Mouse (Mus musculus): Measurements from ENCODE around the gene Dgki. TPM values are rescaled to one million over a fixed set of nuclear protein-coding genes. Genes with fewer than 3 reads are reported as not detected.
A peak's percentile ranks its signal among the peaks of the same experiment; 100 is the strongest.

The Dgki gene
- total and polyA plus RNA-seq, 2 experiments from 2014 or later, result 4.5 to 20.1 TPM

DNA sequence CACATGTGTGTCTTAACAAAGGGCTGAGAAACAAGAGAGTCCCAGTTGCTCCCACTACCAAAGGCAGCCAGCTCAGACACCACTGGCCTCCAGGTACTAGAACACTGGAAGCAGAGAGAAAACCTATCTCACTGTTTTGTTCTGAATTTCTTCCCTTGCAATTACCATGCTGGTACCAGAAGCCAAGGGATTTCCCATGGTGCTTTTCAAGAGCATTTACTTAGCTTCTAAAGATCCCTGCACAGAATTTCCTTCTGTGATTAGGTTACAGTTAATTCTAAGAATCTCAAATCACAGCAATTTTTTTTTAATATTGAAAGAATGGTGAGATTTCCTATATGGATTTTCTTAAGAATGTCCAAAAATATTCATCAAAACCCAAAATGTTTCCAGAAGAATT, 458.8 kb downstream of the Dgki start:
- Histone ChIP-seq H3K27ac (no peak overlapping the region), H3K27me3 (ENCODE audit: insufficient read depth, low read length) (no peaks in the 10 kb centered on the region), H3K9me3 (ENCODE audit: low read length) (no peaks in the 10 kb centered on the region), H3K4me2 (ENCODE audit: low read depth, low read length) (no peak overlapping the region), H3K9ac (replicated peaks; ENCODE audit: low read length) (no peak overlapping the region), H3K36me3 (ENCODE audit: insufficient read depth, low read length) (no peaks in the 10 kb centered on the region), H3K4me1 (ENCODE audit: insufficient read depth, low read length) (peaks cover 4% of the 10 kb centered on the region; the same call in 1 of the 2 replicates), H3K4me3 (ENCODE audit: low read length) (no peak overlapping the region)
- no peak for ATAC-seq
- no peak for DNase-seq (ENCODE audit: low spot score)
- no peak for TF ChIP-seq CTCF (IDR thresholded peaks at IDR 0.05; ENCODE audit: low read depth)

DNA sequence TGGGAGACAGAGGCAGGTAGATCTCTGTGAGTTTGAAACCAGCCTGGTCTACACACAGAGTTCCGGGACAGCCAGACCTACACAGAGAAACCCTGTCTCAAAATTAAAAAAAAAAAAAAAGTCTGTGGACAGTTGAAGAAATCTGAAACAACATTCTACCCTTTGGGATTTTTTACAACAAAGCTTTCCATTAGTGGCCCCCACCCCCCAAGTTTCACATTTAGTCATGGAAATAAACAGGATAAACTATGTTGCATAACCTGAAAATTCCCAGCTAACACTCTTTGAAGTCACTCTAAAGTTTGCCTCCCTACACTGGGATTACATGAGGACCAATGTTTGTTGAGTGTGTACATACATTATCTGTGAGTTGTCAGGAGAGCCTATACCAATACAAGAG, 461.2 kb downstream of the Dgki start:
- H3K27ac ChIP-seq, result no peak overlapping the region
- ATAC-seq, result no peak
- H3K27me3 ChIP-seq (ENCODE audit: insufficient read depth, low read length), result no peaks in the 10 kb centered on the region
- TF ChIP-seq CTCF (IDR thresholded peaks at IDR 0.05; ENCODE audit: low read depth), result no peak
- H3K4me1 ChIP-seq (ENCODE audit: insufficient read depth, low read length), result no peaks in the 10 kb centered on the region
- DNase-seq (ENCODE audit: low spot score), result no peak
- no peak overlapping the region for H3K9ac ChIP-seq (replicated peaks; ENCODE audit: low read length)
- no peak overlapping the region for H3K4me2 ChIP-seq (ENCODE audit: low read depth, low read length)
- H3K4me3 ChIP-seq (ENCODE audit: low read length), result no peak overlapping the region
- 100% methylated on average over 1 of the region's 1 CpGs for WGBS
- H3K9me3 ChIP-seq (ENCODE audit: low read length), result no peaks in the 10 kb centered on the region
- H3K36me3 ChIP-seq (ENCODE audit: insufficient read depth, low read length), result no peaks in the 10 kb centered on the region

DNA sequence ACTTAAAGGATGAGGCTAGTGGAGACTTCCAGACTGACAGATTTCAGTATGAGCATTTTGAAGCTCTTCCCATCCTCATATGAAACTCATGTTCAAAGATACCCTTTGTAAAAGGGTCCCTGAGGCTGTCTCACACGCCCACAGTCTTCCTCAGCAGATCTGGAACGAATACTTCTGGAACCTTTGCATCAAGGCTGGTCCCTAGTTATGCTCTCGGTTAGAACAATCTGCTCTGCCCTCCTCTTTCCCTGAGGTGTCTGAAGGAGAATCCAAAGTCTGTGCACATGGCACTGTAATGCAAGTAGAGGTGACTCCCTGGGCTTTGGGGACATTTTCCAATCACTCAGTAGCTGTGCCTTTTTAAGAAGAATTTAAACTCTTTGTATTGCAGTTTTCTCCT, 464.6 kb downstream of the Dgki start:
- H3K4me2 ChIP-seq (ENCODE audit: low read depth, low read length), result no peak overlapping the region
- peak; percentile 21 for DNase-seq (ENCODE audit: low spot score)
- H3K27me3 ChIP-seq (ENCODE audit: insufficient read depth, low read length), result no peaks in the 10 kb centered on the region
- WGBS, result 63% methylated on average over 3 of the region's 3 CpGs
- no peak overlapping the region for H3K9ac ChIP-seq (replicated peaks; ENCODE audit: low read length)
- no peaks in the 10 kb centered on the region for H3K36me3 ChIP-seq (ENCODE audit: insufficient read depth, low read length)
- no peaks in the 10 kb centered on the region for H3K4me1 ChIP-seq (ENCODE audit: insufficient read depth, low read length)
- TF ChIP-seq CTCF (IDR thresholded peaks at IDR 0.05; ENCODE audit: low read depth), result no peak
- H3K9me3 ChIP-seq (ENCODE audit: low read length), result no peaks in the 10 kb centered on the region
- H3K27ac ChIP-seq, result no peak overlapping the region
- no peak overlapping the region for H3K4me3 ChIP-seq (ENCODE audit: low read length)
- no peak for ATAC-seq

DNA sequence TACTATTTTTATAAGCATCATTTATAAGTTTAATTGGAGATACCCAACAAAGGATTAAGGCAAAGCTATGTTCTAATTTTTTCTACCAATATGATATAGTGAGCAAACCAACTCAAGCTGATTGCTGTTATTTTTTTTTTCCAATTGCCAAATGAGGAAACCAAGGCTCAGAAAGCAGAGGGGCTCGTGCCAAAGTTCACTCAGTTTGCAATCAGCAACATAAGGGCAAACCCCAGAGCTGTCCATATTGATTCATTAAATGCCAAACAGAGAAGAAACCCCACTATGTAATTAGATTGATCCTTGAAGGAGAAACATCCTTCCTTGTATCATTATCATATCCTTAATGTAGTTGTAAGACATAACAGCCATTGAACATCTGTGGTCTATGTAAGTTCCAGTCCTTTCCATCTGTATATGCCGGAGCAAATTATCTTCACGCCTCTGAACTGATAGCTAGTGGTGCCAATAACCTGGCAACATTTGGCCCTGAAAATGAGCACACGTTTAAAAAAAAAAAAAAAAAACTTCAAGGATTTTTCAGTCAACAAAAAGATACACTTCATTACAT, 465.2 kb downstream of the Dgki start:
- H3K4me1 ChIP-seq (ENCODE audit: insufficient read depth, low read length), result no peaks in the 10 kb centered on the region
- 52% methylated on average over 4 of the region's 4 CpGs for WGBS
- TF ChIP-seq CTCF (IDR thresholded peaks at IDR 0.05; ENCODE audit: low read depth), result no peak
- no peak overlapping the region for H3K4me3 ChIP-seq (ENCODE audit: low read length)
- peak; percentile 62 for DNase-seq (ENCODE audit: low spot score)
- peak; percentile 74 for ATAC-seq
- no peak overlapping the region for H3K4me2 ChIP-seq (ENCODE audit: low read depth, low read length)
- H3K9me3 ChIP-seq (ENCODE audit: low read length), result no peaks in the 10 kb centered on the region
- H3K36me3 ChIP-seq (ENCODE audit: insufficient read depth, low read length), result no peaks in the 10 kb centered on the region
- H3K27ac ChIP-seq, result no peak overlapping the region
- no peak overlapping the region for H3K9ac ChIP-seq (replicated peaks; ENCODE audit: low read length)
- H3K27me3 ChIP-seq (ENCODE audit: insufficient read depth, low read length), result no peaks in the 10 kb centered on the region

DNA sequence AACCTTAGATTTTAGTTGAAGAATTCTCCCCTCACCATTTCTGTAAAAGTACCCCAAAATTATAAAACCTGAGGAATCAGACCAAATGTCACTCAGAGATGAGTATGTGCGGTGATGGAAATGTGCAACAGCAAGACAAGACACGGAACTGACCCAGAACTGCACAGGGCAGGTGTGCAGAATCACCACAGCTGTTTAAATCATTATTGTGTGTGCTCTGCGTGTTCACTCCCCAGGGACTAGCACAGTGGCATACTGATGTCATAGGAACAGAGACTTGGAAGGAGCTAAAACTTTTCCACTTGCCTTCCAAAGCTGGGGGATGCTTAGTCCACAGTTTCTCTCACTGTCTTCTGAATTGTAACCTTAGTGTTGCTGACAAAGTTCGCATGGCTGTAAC, 467.3 kb downstream of the Dgki start:
- DNase-seq (ENCODE audit: low spot score) (no peak), ATAC-seq (no peak)
- no peak overlapping the region for H3K4me2 ChIP-seq (ENCODE audit: low read depth, low read length)
- no peaks in the 10 kb centered on the region for H3K4me1 ChIP-seq (ENCODE audit: insufficient read depth, low read length)
- 70% methylated on average over 4 of the region's 4 CpGs for WGBS
- TF ChIP-seq CTCF (IDR thresholded peaks at IDR 0.05; ENCODE audit: low read depth), result no peak
- no peak overlapping the region for H3K27ac ChIP-seq
- no peaks in the 10 kb centered on the region for H3K9me3 ChIP-seq (ENCODE audit: low read length)
- no peaks in the 10 kb centered on the region for H3K36me3 ChIP-seq (ENCODE audit: insufficient read depth, low read length)
- H3K27me3 ChIP-seq (ENCODE audit: insufficient read depth, low read length), result no peaks in the 10 kb centered on the region
- H3K9ac ChIP-seq (replicated peaks; ENCODE audit: low read length), result no peak overlapping the region
- no peak overlapping the region for H3K4me3 ChIP-seq (ENCODE audit: low read length)

DNA sequence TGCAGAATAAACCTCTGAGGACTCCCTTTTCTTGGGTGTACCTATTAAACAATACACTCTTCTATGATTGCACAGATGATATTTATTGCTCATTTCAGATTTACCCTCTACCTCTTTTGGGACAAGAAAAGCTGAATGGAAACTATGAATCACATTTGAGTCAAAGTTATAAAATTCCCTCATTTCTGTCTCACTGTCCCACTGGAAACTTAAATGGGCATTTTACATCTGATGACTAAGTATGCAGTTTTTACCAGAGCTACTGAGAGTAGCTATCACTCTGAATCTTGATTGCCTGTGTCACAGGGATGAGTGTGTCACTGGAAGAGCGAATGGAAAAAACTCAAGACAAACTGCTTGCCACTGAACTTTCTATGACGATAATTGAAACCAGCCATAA, 467.8 kb downstream of the Dgki start:
- DNase-seq (ENCODE audit: low spot score) (no peak), ATAC-seq (no peak)
- Histone ChIP-seq H3K9me3 (ENCODE audit: low read length) (no peaks in the 10 kb centered on the region), H3K4me1 (ENCODE audit: insufficient read depth, low read length) (no peaks in the 10 kb centered on the region), H3K27ac (no peak overlapping the region), H3K4me3 (ENCODE audit: low read length) (no peak overlapping the region), H3K27me3 (ENCODE audit: insufficient read depth, low read length) (no peaks in the 10 kb centered on the region), H3K4me2 (ENCODE audit: low read depth, low read length) (no peak overlapping the region), H3K9ac (replicated peaks; ENCODE audit: low read length) (no peak overlapping the region), H3K36me3 (ENCODE audit: insufficient read depth, low read length) (no peaks in the 10 kb centered on the region)
- no peak for TF ChIP-seq CTCF (IDR thresholded peaks at IDR 0.05; ENCODE audit: low read depth)
- WGBS, result 86% methylated on average over 2 of the region's 2 CpGs

DNA sequence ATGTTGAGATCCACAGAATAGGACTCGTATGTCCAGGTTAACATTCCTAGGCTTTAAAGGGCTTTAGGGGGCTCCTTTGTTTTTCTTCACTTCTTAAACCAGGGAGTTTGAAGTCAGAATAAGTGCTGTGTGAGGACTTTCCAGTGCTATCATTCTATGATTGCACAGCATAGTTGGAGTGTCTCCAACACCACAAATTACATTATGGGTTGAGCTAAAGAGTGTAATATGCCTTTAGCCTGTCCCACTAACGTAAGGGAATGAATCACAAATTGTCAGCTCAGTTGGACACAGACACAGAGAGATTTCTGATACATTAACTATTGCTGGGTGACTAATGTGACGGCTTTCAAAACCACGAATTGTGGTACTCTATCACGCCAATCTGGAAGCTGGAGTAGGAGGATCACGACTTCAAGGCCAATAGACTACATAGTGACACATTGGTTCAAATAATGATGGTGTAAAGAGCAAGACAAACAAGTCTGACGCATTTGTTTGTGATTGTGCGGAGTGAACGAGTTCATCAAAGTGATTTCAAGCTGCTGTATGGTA, 469.5 kb downstream of the Dgki start:
- no peaks in the 10 kb centered on the region for H3K9me3 ChIP-seq (ENCODE audit: low read length)
- no peak for DNase-seq (ENCODE audit: low spot score)
- no peak overlapping the region for H3K27ac ChIP-seq
- WGBS, result 76% methylated on average over 9 of the region's 9 CpGs
- no peaks in the 10 kb centered on the region for H3K27me3 ChIP-seq (ENCODE audit: insufficient read depth, low read length)
- ATAC-seq, result no peak
- no peaks in the 10 kb centered on the region for H3K4me1 ChIP-seq (ENCODE audit: insufficient read depth, low read length)
- H3K4me3 ChIP-seq (ENCODE audit: low read length), result no peak overlapping the region
- no peaks in the 10 kb centered on the region for H3K36me3 ChIP-seq (ENCODE audit: insufficient read depth, low read length)
- no peak for TF ChIP-seq CTCF (IDR thresholded peaks at IDR 0.05; ENCODE audit: low read depth)
- no peak overlapping the region for H3K4me2 ChIP-seq (ENCODE audit: low read depth, low read length)
- no peak overlapping the region for H3K9ac ChIP-seq (replicated peaks; ENCODE audit: low read length)

All from hindbrain, postnatal 0 days (tissue).